Mouse (Mus musculus) olfactory bulb, adult 2 months (tissue): ENCODE results near the gene Luc7l3.

Source experiments
- CTCF ChIP-seq: fragments of 200-500 bp; IDR thresholded peaks from 2 replicates; pipeline ENCODE4 v1.5.1; 2012; ENCODE audit warnings: low read depth, mild to moderate bottlenecking, low read length, moderate library complexity; ENCODE audit not compliant: insufficient read depth
- POLR2A ChIP-seq: fragments of 200-500 bp; IDR thresholded peaks from 2 replicates; pipeline ENCODE4 v1.6.1; 2012; ENCODE audit warnings: mild to moderate bottlenecking, low read depth, low read length, moderate library complexity; ENCODE audit not compliant: insufficient read depth

DNA sequence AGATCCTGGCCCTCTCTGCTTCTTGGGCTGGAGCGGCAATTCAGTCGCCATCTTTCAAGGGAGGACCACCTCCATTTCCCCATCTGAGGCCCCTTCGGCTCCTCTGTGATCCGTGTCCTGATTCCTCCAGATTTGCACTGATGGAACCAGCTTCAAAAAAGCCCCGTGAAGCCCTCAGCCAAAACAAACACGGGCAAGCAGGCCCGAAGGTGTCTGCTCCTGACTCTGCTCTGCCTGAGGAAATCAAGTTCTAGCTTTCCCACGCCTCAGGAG lies 75.1 kb downstream of the Luc7l3 start:
- TF ChIP-seq CTCF, result no peak
- TF ChIP-seq POLR2A, result no peak
